Mouse (Mus musculus) myocyte (in vitro differentiated cells): ENCODE data around the gene Celf3.

Experiments
- CEBPB ChIP-seq: IDR thresholded peaks from 2 replicates; pipeline ENCODE4 v1.6.1; 2011; ENCODE audit warnings: mild to moderate bottlenecking, moderate library complexity; ENCODE audit not compliant: poor library complexity, insufficient read depth, severe bottlenecking
- MAX ChIP-seq: IDR thresholded peaks from one replicate; pipeline ENCODE4 v1.6.1; 2011; ENCODE audit warnings: low read depth, mild to moderate bottlenecking, control low read depth
- POLR2A ChIP-seq: IDR thresholded peaks from one replicate; pipeline ENCODE4 v1.6.1; 2011; ENCODE audit warnings: low read depth, mild to moderate bottlenecking, control low read depth, moderate library complexity; ENCODE audit not compliant: insufficient read length
- USF1 ChIP-seq: IDR thresholded peaks from one replicate; pipeline ENCODE4 v1.6.1; 2011; ENCODE audit warnings: low read depth, mild to moderate bottlenecking, control low read depth, moderate library complexity

DNA sequence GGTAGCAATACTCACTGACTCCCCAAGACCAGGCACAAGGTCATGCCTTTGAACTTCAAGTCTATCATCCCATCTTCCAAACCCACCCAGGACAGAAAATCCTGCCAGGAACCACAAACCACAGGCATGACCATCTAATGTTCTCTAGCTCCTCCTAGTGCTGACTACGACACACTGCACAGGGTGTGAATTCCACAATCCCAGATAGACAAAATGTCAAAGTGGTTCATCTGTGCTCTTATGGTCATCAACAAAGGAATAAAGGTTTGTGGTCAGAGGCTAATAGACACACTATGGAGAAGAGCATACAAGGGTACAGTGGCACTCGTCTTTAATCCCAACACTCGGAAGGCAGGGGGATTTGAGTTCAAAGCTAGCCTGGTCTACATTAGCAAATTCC lies 24.1 kb downstream of the Celf3 start:
- TF ChIP-seq USF1 = no peak
- TF ChIP-seq POLR2A = no peak
- no peak for TF ChIP-seq CEBPB
- TF ChIP-seq MAX = no peak
